Mouse (Mus musculus) myocyte (in vitro differentiated cells): ENCODE measurements at regions not wholly inside any gene's neighbourhood (a gene's known extent, or its start where the extent isn't known, plus 50 kb on each side); places are given as distances from the start of the nearest gene placed in this dataset.

Experiments
- CEBPB ChIP-seq: IDR thresholded peaks from 2 replicates; pipeline ENCODE4 v1.6.1; 2011; ENCODE audit warnings: mild to moderate bottlenecking, moderate library complexity; ENCODE audit not compliant: poor library complexity, insufficient read depth, severe bottlenecking
- E2F4 ChIP-seq: IDR thresholded peaks from one replicate; pipeline ENCODE4 v1.6.1; 2011; ENCODE audit warnings: mild to moderate bottlenecking, control low read depth, moderate library complexity; ENCODE audit not compliant: insufficient read depth
- MAX ChIP-seq: IDR thresholded peaks from one replicate; pipeline ENCODE4 v1.6.1; 2011; ENCODE audit warnings: low read depth, mild to moderate bottlenecking, control low read depth
- MYOD1 ChIP-seq, 3 experiments: IDR thresholded peaks; one replicate each; pipeline ENCODE4 v1.6.1; 2011; ENCODE audit warnings: control low read depth in 2 of 3, low read depth in 2 of 3, mild to moderate bottlenecking in 2 of 3, moderate library complexity in 1 of 3; ENCODE audit not compliant: insufficient read length in 2 of 3, control insufficient read depth in 1 of 3
- POLR2A ChIP-seq: IDR thresholded peaks from one replicate; pipeline ENCODE4 v1.6.1; 2011; ENCODE audit warnings: low read depth, mild to moderate bottlenecking, control low read depth, moderate library complexity; ENCODE audit not compliant: insufficient read length
- POLR2AphosphoS2 ChIP-seq: IDR thresholded peaks from one replicate; pipeline ENCODE4 v1.6.1; 2011; ENCODE audit warnings: low read depth, control low read depth; ENCODE audit not compliant: insufficient read length
- TCF3 ChIP-seq: IDR thresholded peaks from one replicate; pipeline ENCODE4 v1.6.1; 2011; ENCODE audit warnings: low read depth, control low read depth; ENCODE audit not compliant: insufficient read length
- USF1 ChIP-seq: IDR thresholded peaks from one replicate; pipeline ENCODE4 v1.6.1; 2011; ENCODE audit warnings: low read depth, mild to moderate bottlenecking, control low read depth, moderate library complexity

GRCm38 (mm10) chr2:160025911-160026310 is 308.1 kb downstream of the Gm826 start:
- TF ChIP-seq POLR2A (no peak), TCF3 (no peak), CEBPB (no peak), USF1 (no peak), MYOD1 (IDR thresholded peaks at IDR 0.05; ENCODE audit: control insufficient read depth in 1 of 3, insufficient read length in 2 of 3, low read depth in 2 of 3) (no peak), POLR2AphosphoS2 (no peak), E2F4 (no peak), MAX (no peak)
